Mouse (Mus musculus) left cerebral cortex, postnatal 4 days (tissue): ENCODE measurements around the gene Gga2. TPM values are rescaled to one million over a fixed set of nuclear protein-coding genes. Genes with fewer than 3 reads are reported as not detected.
A peak's percentile ranks its signal among the peaks of the same experiment; 100 is the strongest.

Source experiments
- DNase-seq: peaks from one replicate; pipeline ENCODE4 v3.0.0-alpha.2; 2022
- intact Hi-C: fragments of 180-260 bp; cut with DNase I; formaldehyde crosslinking; loops from one replicate; pipeline ENCODE4 v1.15.1; 2025
- total RNA-seq, 2 experiments: library from RNA; stranded (reverse); gene quantifications; 2 replicates each; pipeline ENCODE4 v1.2.3; 2021

Gga2 gene
- 10 to 100 TPM; 57.3 to 57.4 TPM for total RNA-seq

- peak; percentile 92 for DNase-seq
- intact Hi-C loops: no loop called here
These were observed at the start of gene Gga2 for GRCm38 (mm10) chr7:122020667-122021354. TSS of gene Gga2 (minus strand) at chr7:122021222.

- intact Hi-C loops: loop anchor here (10.0 kb wide), 1 partner anchor 63 kb away; no protein-coding TSS in a partner anchor
- no peak for DNase-seq
These were observed 46.7 kb upstream of the Gga2 start for GRCm38 (mm10) chr7:122067517-122068381.

GRCm38 (mm10) chr7:122066945-122067516, 46.0 kb upstream of the Gga2 start, which contains the start of the genes Ubfd1 and Ears2:
TSS of gene Ubfd1 (plus strand) at chr7:122067175.
TSS of gene Ears2 (minus strand) at chr7:122067263.
- DNase-seq: peak; percentile 97
- intact Hi-C loops: loop anchor here (10.0 kb wide), 1 partner anchor 62 kb away; no protein-coding TSS in a partner anchor

- no peak for DNase-seq
- intact Hi-C loops: loop anchor here (10.0 kb wide), 1 partner anchor 62 kb away; no protein-coding TSS in a partner anchor
These were observed 45.3 kb upstream of the Gga2 start for GRCm38 (mm10) chr7:122066102-122066944.

- intact Hi-C loops: loop anchor here (10.0 kb wide), 1 partner anchor 61 kb away; no protein-coding TSS in a partner anchor
- DNase-seq: no peak
These were observed 44.6 kb upstream of the Gga2 start for GRCm38 (mm10) chr7:122065656-122066055.

GRCm38 (mm10) chr7:122056633-122057032, 35.6 kb upstream of the Gga2 start:
- no peak for DNase-seq
- intact Hi-C loops: no loop called here

- no peak for DNase-seq
- intact Hi-C loops: no loop called here
These were observed 29.8 kb upstream of the Gga2 start for GRCm38 (mm10) chr7:122050834-122051233.

GRCm38 (mm10) chr7:122048191-122048590, 27.2 kb upstream of the Gga2 start:
- DNase-seq: no peak
- intact Hi-C loops: no loop called here

- intact Hi-C loops: no loop called here
- DNase-seq: no peak
These were observed 25.8 kb upstream of the Gga2 start for GRCm38 (mm10) chr7:122046813-122047212.

GRCm38 (mm10) chr7:122045711-122046110, 24.7 kb upstream of the Gga2 start:
- DNase-seq: no peak
- intact Hi-C loops: no loop called here

- intact Hi-C loops: no loop called here
- no peak for DNase-seq
These were observed 24.2 kb upstream of the Gga2 start for GRCm38 (mm10) chr7:122045181-122045634.

GRCm38 (mm10) chr7:122044106-122044505, 23.1 kb upstream of the Gga2 start:
- no peak for DNase-seq
- intact Hi-C loops: no loop called here

- DNase-seq: no peak
- intact Hi-C loops: no loop called here
These were observed 13.3 kb upstream of the Gga2 start for GRCm38 (mm10) chr7:122034348-122034747.

GRCm38 (mm10) chr7:122033371-122033770, 12.3 kb upstream of the Gga2 start:
- intact Hi-C loops: no loop called here
- no peak for DNase-seq

GRCm38 (mm10) chr7:122022131-122022530, 1.1 kb upstream of the Gga2 start:
- intact Hi-C loops: no loop called here
- DNase-seq: no peak

GRCm38 (mm10) chr7:122020273-122020666, 752 bp downstream of the Gga2 start:
- DNase-seq: peak; percentile 6
- intact Hi-C loops: no loop called here

GRCm38 (mm10) chr7:122018978-122019377, 2.0 kb downstream of the Gga2 start:
- intact Hi-C loops: no loop called here
- no peak for DNase-seq

- intact Hi-C loops: no loop called here
- DNase-seq: no peak
These were observed 2.8 kb downstream of the Gga2 start for GRCm38 (mm10) chr7:122018247-122018646.

- intact Hi-C loops: no loop called here
- DNase-seq: no peak
These were observed 5.3 kb downstream of the Gga2 start for GRCm38 (mm10) chr7:122015734-122016133.

GRCm38 (mm10) chr7:122015105-122015504, 5.9 kb downstream of the Gga2 start:
- peak; percentile 10 for DNase-seq
- intact Hi-C loops: no loop called here
